Mouse (Mus musculus): ENCODE data around the gene Zcchc8.

DNA sequence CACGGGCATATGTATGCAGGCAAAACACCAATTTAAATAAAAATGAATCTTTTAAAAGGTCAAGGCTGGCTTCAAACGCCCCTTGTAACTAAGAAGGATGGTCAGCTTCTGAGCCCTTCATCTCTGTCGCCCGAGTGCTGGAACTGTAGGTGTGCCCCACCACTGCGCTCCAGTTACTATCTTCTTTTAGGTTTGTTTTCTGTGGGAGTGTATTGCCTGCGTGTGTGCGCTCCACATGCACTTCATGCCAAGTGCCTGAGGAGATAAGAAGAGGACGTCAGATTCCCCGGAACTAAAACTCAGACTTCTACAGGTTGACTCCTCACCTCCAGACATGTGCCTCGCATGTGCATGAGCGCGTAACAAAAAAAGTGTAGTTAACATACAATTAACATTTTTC is 53.0 kb downstream of the Zcchc8 start:
- no peak for TF ChIP-seq POLR2A (IDR thresholded peaks at IDR 0.05; ENCODE audit: insufficient read depth, low read depth, low read length)
- TF ChIP-seq CTCF (IDR thresholded peaks at IDR 0.05; ENCODE audit: insufficient read depth, low read depth, low read length) = no peak
